Mouse (Mus musculus): ENCODE data around the gene Med15.

Med15 gene

GRCm38 (mm10) chr16:17717791-17718190 lies 14.9 kb downstream of the Med15 start:
- ChIA-PET CTCF (no interaction called here), POLR2A (interaction anchor here in 1 of 4 experiments (1.0 to 1.4 kb wide), 2 partner anchors 9 to 31 kb away, joined by 3 read pairs; no protein-coding TSS in a partner anchor)

GRCm38 (mm10) chr16:17707541-17707940 lies 25.1 kb downstream of the Med15 start:
- CTCF ChIA-PET: interaction anchor here in 2 of 4 experiments (1.2 to 1.5 kb wide), 2 partner anchors 15 to 150 kb away, joined by 3 to 4 read pairs; no protein-coding TSS in a partner anchor
- POLR2A ChIA-PET: interaction anchor here in 3 of 4 experiments (0.6 to 2.0 kb wide), 12 partner anchors 9 to 307 kb away, joined by 3 to 11 read pairs (median 4); partner anchors contain the start of gene Gm20518 (in 1 of the 3)

- ChIA-PET CTCF (no interaction called here), POLR2A (interaction anchor here in 1 of 4 experiments (0.7 kb wide), 1 partner anchor 34 kb away, joined by 3 read pairs; no protein-coding TSS in a partner anchor)
These were observed 31.7 kb downstream of the Med15 start for GRCm38 (mm10) chr16:17701043-17701405.

- POLR2A ChIA-PET: interaction anchor here in 1 of 4 experiments (0.5 kb wide), 2 partner anchors 8 to 11 kb away, joined by 3 to 4 read pairs; no protein-coding TSS in a partner anchor
- CTCF ChIA-PET: interaction anchor here in 2 of 4 experiments (0.5 to 0.7 kb wide), 2 partner anchors 25 to 85 kb away, joined by 3 to 6 read pairs; no protein-coding TSS in a partner anchor
These were observed 32.2 kb downstream of the Med15 start for GRCm38 (mm10) chr16:17700386-17701042.

GRCm38 (mm10) chr16:17694860-17695259 lies 37.8 kb downstream of the Med15 start:
- ChIA-PET POLR2A (interaction anchor here in 3 of 4 experiments (0.5 to 1.4 kb wide), 4 partner anchors 12 to 39 kb away, joined by 3 to 4 read pairs (median 4); no protein-coding TSS in a partner anchor), CTCF (interaction anchor here in 1 of 4 experiments (1.2 kb wide), 1 partner anchor 32 kb away, joined by 3 read pairs; no protein-coding TSS in a partner anchor)

GRCm38 (mm10) chr16:17669886-17670285 lies 62.8 kb downstream of the Med15 start:
- ChIA-PET CTCF (no interaction called here), POLR2A (interaction anchor here in 1 of 4 experiments (1.0 kb wide), 1 partner anchor 49 kb away, joined by 3 read pairs; no protein-coding TSS in a partner anchor)

GRCm38 (mm10) chr16:17665568-17665967 lies 67.1 kb downstream of the Med15 start:
- ChIA-PET POLR2A (interaction anchor here in 1 of 4 experiments (1.1 to 1.2 kb wide), 2 partner anchors 16 to 41 kb away, joined by 3 read pairs; no protein-coding TSS in a partner anchor), CTCF (interaction anchor here in 1 of 4 experiments (1.7 kb wide), 1 partner anchor 40 kb away, joined by 5 read pairs; no protein-coding TSS in a partner anchor)

- POLR2A ChIA-PET: interaction anchor here in 2 of 4 experiments (0.6 to 1.1 kb wide), 2 partner anchors 37 to 274 kb away, joined by 3 read pairs; partner anchors contain the start of gene Smpd4 (in 1 of the 2)
- CTCF ChIA-PET: no interaction called here
These were observed 76.3 kb downstream of the Med15 start for GRCm38 (mm10) chr16:17656212-17656871.

- CTCF ChIA-PET: interaction anchor here in 1 of 4 experiments (1.3 kb wide), 1 partner anchor 11 kb away, joined by 4 read pairs; no protein-coding TSS in a partner anchor
These were observed 78.4 kb downstream of the Med15 start for GRCm38 (mm10) chr16:17654188-17654795.

GRCm38 (mm10) chr16:17653601-17654000 lies 79.1 kb downstream of the Med15 start:
- ChIA-PET POLR2A (interaction anchor here in 2 of 4 experiments (0.5 to 1.6 kb wide), 3 partner anchors 12 to 470 kb away, joined by 3 to 4 read pairs (median 3); no protein-coding TSS in a partner anchor), CTCF (interaction anchor here in 1 of 4 experiments (1.3 kb wide), 1 partner anchor 10 kb away, joined by 4 read pairs; no protein-coding TSS in a partner anchor)

More at GRCm38 (mm10) chr16:17654188-17654795, 78.4 kb downstream of the Med15 start:
- POLR2A ChIA-PET: interaction anchor here in 2 of 4 experiments (0.5 to 1.3 kb wide), 2 partner anchors 100 to 471 kb away, joined by 3 read pairs; no protein-coding TSS in a partner anchor

- POLR2A ChIA-PET: interaction anchor here in 2 of 4 experiments (0.7 to 1.6 kb wide), 2 partner anchors 10 to 11 kb away, joined by 3 to 4 read pairs; no protein-coding TSS in a partner anchor
- CTCF ChIA-PET: interaction anchor here in 1 of 4 experiments (0.7 kb wide), 1 partner anchor 16 kb away, joined by 3 read pairs; no protein-coding TSS in a partner anchor
These were observed 80.1 kb downstream of the Med15 start for GRCm38 (mm10) chr16:17652607-17653006.

- POLR2A ChIA-PET: interaction anchor here in 2 of 4 experiments (0.7 to 2.5 kb wide), 6 partner anchors 8 to 68 kb away, joined by 3 to 12 read pairs (median 3); partner anchors contain the start of gene Slc7a4 (in 1 of the 2)
These were observed 82.0 kb downstream of the Med15 start for GRCm38 (mm10) chr16:17650711-17651110.

GRCm38 (mm10) chr16:17649925-17650605 lies 82.6 kb downstream of the Med15 start:
- ChIA-PET POLR2A (interaction anchor here in 3 of 4 experiments (0.7 to 2.5 kb wide), 10 partner anchors 10 to 439 kb away, joined by 3 to 12 read pairs (median 4); partner anchors contain the start of gene Slc7a4 (in 1 of the 3)), CTCF (interaction anchor here in 1 of 4 experiments (1.2 kb wide), 1 partner anchor 92 kb away, joined by 3 read pairs; no protein-coding TSS in a partner anchor)

More at GRCm38 (mm10) chr16:17650711-17651110, 82.0 kb downstream of the Med15 start:
- CTCF ChIA-PET: no interaction called here

GRCm38 (mm10) chr16:17647566-17648340 lies 84.9 kb downstream of the Med15 start:
- ChIA-PET CTCF (no interaction called here), POLR2A (interaction anchor here in 3 of 4 experiments (0.6 to 6.4 kb wide), 3 partner anchors 10 to 119 kb away, joined by 3 to 29 read pairs (median 3); partner anchors contain the start of gene Smpd4 (in 1 of the 3))

GRCm38 (mm10) chr16:17647156-17647555 lies 85.5 kb downstream of the Med15 start:
- ChIA-PET POLR2A (interaction anchor here in 3 of 4 experiments (0.6 to 6.4 kb wide), 4 partner anchors 9 to 118 kb away, joined by 3 to 29 read pairs (median 9); partner anchors contain the start of gene Smpd4 (in 2 of the 3)), CTCF (interaction anchor here in 1 of 4 experiments (0.5 kb wide), 1 partner anchor 199 kb away, joined by 3 read pairs; no protein-coding TSS in a partner anchor)
